Mouse (Mus musculus) CH12.LX (cell line): Measurements from ENCODE around the gene Abhd15. TPM values are rescaled to one million over a fixed set of nuclear protein-coding genes. Genes with fewer than 3 reads are reported as not detected.

ENCODE experiments used
- DNase-seq: peaks from one replicate; pipeline ENCODE4 v3.0.0-alpha.2; 2013; ENCODE audit errors: extremely low read depth
- H3K27ac ChIP-seq: 2 replicates; pipeline ENCODE4 v1.5.1; 2012; ENCODE audit warnings: low read depth, mild to moderate bottlenecking, control low read depth, moderate library complexity; ENCODE audit not compliant: insufficient read depth
- H3K27me3 ChIP-seq: replicated peaks from 2 replicates; pipeline ENCODE3; 2012; ENCODE audit warnings: inconsistent platforms
- H3K36me3 ChIP-seq, 2 experiments: replicated peaks in 1 of 2; 2 replicates each; pipeline versions ENCODE3 to v1.6.1; 2012; ENCODE audit warnings: inconsistent platforms in 1 of 2, low read length in 1 of 2, mild to moderate bottlenecking in 1 of 2, mixed read lengths in 1 of 2, moderate library complexity in 1 of 2; ENCODE audit not compliant: control insufficient read depth in 1 of 2, insufficient read depth in 1 of 2
- H3K4me1 ChIP-seq, 2 experiments: 2 replicates each; pipeline ENCODE4 v1.6.1; 2012; ENCODE audit warnings: inconsistent platforms in 1 of 2, moderate library complexity in 1 of 2; ENCODE audit not compliant: insufficient read depth in 2 of 2, control insufficient read depth in 1 of 2
- H3K4me2 ChIP-seq: 2 replicates; pipeline ENCODE4 v1.6.1; 2012; ENCODE audit warnings: low read depth, mild to moderate bottlenecking, control low read depth; ENCODE audit not compliant: poor library complexity, insufficient read depth, severe bottlenecking
- H3K4me3 ChIP-seq, 3 experiments: fragments of 150-350 bp in 1 of 3; sonication (generic) in 1 of 3; replicated peaks in 1 of 3; 2 replicates each; pipeline versions ENCODE3 to v1.5.1; 2011 to 2012; ENCODE audit warnings: low read depth in 2 of 3, low read length in 2 of 3, mild to moderate bottlenecking in 2 of 3, moderate library complexity in 2 of 3, control low read depth in 1 of 3, improper control_type of control experiment in 1 of 3, inconsistent platforms in 1 of 3, mixed read lengths in 1 of 3; ENCODE audit not compliant: poor library complexity in 1 of 3
- H3K79me2 ChIP-seq: replicated peaks from 2 replicates; pipeline ENCODE4 v1.6.1; 2012; ENCODE audit warnings: mild to moderate bottlenecking, moderate library complexity; ENCODE audit not compliant: control insufficient read depth, poor library complexity, insufficient read depth, severe bottlenecking; ENCODE audit errors: extremely low read depth
- H3K9ac ChIP-seq: 2 replicates; pipeline ENCODE4 v1.6.1; 2012; ENCODE audit warnings: low read depth, mild to moderate bottlenecking, control low read depth, moderate library complexity; ENCODE audit not compliant: insufficient read depth
- H3K9me3 ChIP-seq: replicated peaks from 2 replicates; pipeline ENCODE3; 2012; ENCODE audit warnings: low read length, inconsistent platforms, mixed read lengths
- CHD2 ChIP-seq: IDR thresholded peaks from 2 replicates; pipeline ENCODE4 v1.6.1; 2011; ENCODE audit warnings: low read length, improper control_type of control experiment
- CTCF ChIP-seq, 2 experiments: IDR thresholded peaks in 1 of 2; conservative IDR thresholded peaks in 1 of 2; 2 replicates each; pipeline ENCODE4 v1.5.1; 2011 to 2012; ENCODE audit warnings: low read depth in 2 of 2, low read length in 2 of 2, improper control_type of control experiment in 1 of 2, inconsistent platforms in 1 of 2, mild to moderate bottlenecking in 1 of 2, moderate library complexity in 1 of 2
- E2F4 ChIP-seq: IDR thresholded peaks from 2 replicates; pipeline ENCODE4 v1.6.1; 2011; ENCODE audit warnings: low read depth, low read length, improper control_type of control experiment; ENCODE audit not compliant: insufficient replicate concordance
- ELF1 ChIP-seq: IDR thresholded peaks from 2 replicates; pipeline ENCODE4 v1.6.1; 2014; ENCODE audit warnings: low read depth, mild to moderate bottlenecking, inconsistent platforms, low read length, improper control_type of control experiment
- EP300 ChIP-seq: IDR thresholded peaks from 2 replicates; pipeline ENCODE4 v1.6.1; 2011; ENCODE audit warnings: low read length, improper control_type of control experiment
- GABPA ChIP-seq: IDR thresholded peaks from 2 replicates; pipeline ENCODE4 v1.6.1; 2012; ENCODE audit warnings: low read depth, low read length, improper control_type of control experiment, inconsistent platforms; ENCODE audit not compliant: insufficient replicate concordance
- HCFC1 ChIP-seq: IDR thresholded peaks from 2 replicates; pipeline ENCODE4 v1.6.1; 2012; ENCODE audit warnings: low read depth, mild to moderate bottlenecking, inconsistent platforms, low read length, improper control_type of control experiment
- JUN ChIP-seq: IDR thresholded peaks from 2 replicates; pipeline ENCODE4 v1.6.1; 2011; ENCODE audit warnings: low read depth, mild to moderate bottlenecking, low read length, improper control_type of control experiment, moderate library complexity; ENCODE audit not compliant: insufficient read depth
- JUND ChIP-seq: conservative IDR thresholded peaks from 2 replicates; pipeline ENCODE4 v1.6.1; 2011; ENCODE audit warnings: low read depth, low read length, improper control_type of control experiment
- KAT2A ChIP-seq: IDR thresholded peaks from 2 replicates; pipeline ENCODE4 v1.6.1; 2012; ENCODE audit warnings: low read length, improper control_type of control experiment, inconsistent platforms; ENCODE audit not compliant: insufficient replicate concordance
- MAFK ChIP-seq: IDR thresholded peaks from 2 replicates; pipeline ENCODE4 v1.6.1; 2011; ENCODE audit warnings: low read length, improper control_type of control experiment; ENCODE audit not compliant: insufficient replicate concordance
- MAX ChIP-seq: IDR thresholded peaks from 2 replicates; pipeline ENCODE4 v1.6.1; 2011; ENCODE audit warnings: low read length, improper control_type of control experiment
- MAZ ChIP-seq: IDR thresholded peaks from 2 replicates; pipeline ENCODE4 v1.6.1; 2012; ENCODE audit warnings: low read depth, mild to moderate bottlenecking, inconsistent platforms, low read length, improper control_type of control experiment, moderate library complexity
- MEF2A ChIP-seq: IDR thresholded peaks from 2 replicates; pipeline ENCODE4 v1.6.1; 2014; ENCODE audit warnings: low read depth, mild to moderate bottlenecking, inconsistent platforms, low read length, improper control_type of control experiment, borderline replicate concordance
- MXI1 ChIP-seq: IDR thresholded peaks from 2 replicates; pipeline ENCODE4 v1.6.1; 2011; ENCODE audit warnings: mild to moderate bottlenecking, low read depth, low read length, improper control_type of control experiment
- PAX5 ChIP-seq: IDR thresholded peaks from 2 replicates; pipeline ENCODE4 v1.6.1; 2012; ENCODE audit warnings: low read length, inconsistent platforms, mixed read lengths
- POLR2AphosphoS2 ChIP-seq: IDR thresholded peaks from 2 replicates; pipeline ENCODE4 v1.6.1; 2011; ENCODE audit warnings: low read depth, low read length, improper control_type of control experiment
- RAD21 ChIP-seq: IDR thresholded peaks from 2 replicates; pipeline ENCODE4 v1.6.1; 2011; ENCODE audit warnings: low read depth, mild to moderate bottlenecking, low read length, improper control_type of control experiment, moderate library complexity
- SMC3 ChIP-seq: IDR thresholded peaks from 2 replicates; pipeline ENCODE4 v1.6.1; 2011; ENCODE audit warnings: low read depth, low read length, improper control_type of control experiment
- TCF12 ChIP-seq: IDR thresholded peaks from 2 replicates; pipeline ENCODE4 v1.6.1; 2014; ENCODE audit warnings: low read depth, mild to moderate bottlenecking, inconsistent platforms, low read length, improper control_type of control experiment
- UBTF ChIP-seq: IDR thresholded peaks from 2 replicates; pipeline ENCODE4 v1.6.1; 2012; ENCODE audit warnings: low read depth, mild to moderate bottlenecking, inconsistent platforms, low read length, improper control_type of control experiment, moderate library complexity
- USF2 ChIP-seq: conservative IDR thresholded peaks from 2 replicates; pipeline ENCODE4 v1.6.1; 2011; ENCODE audit warnings: low read depth, low read length, improper control_type of control experiment
- ZC3H11A ChIP-seq: IDR thresholded peaks from 2 replicates; pipeline ENCODE4 v1.6.1; 2012; ENCODE audit warnings: low read depth, mild to moderate bottlenecking, inconsistent platforms, low read length, improper control_type of control experiment
- dilution Hi-C: fragments of 300-500 bp; cut with MboI; formaldehyde crosslinking; loops from 2 replicates; pipeline ENCODE4 v1.14.3; 2020; ENCODE audit warnings: low sequenced_read_pairs; ENCODE audit not compliant: extremely low pct_unique_long_range_greater_than_20kb, extremely low pct_ligation_motif_present
- in situ Hi-C: fragments of 300-500 bp; cut with MboI; formaldehyde crosslinking; loops from 3 replicates; pipeline ENCODE4 v1.14.3; 2019; ENCODE audit warnings: low sequenced_read_pairs, low pct_ligation_motif_present, low pct_unique_long_range_greater_than_20kb, mixed read lengths
- polyA plus RNA-seq: library from polyadenylated mRNA; unstranded; fragments of >175 nt; gene quantifications from 2 replicates; pipeline ENCODE4 v1.2.1, GENCODE M21; 2012; ENCODE audit warnings: low read depth; ENCODE audit not compliant: insufficient read length
- total RNA-seq, 2 experiments: library from RNA; depleted of rRNA; stranded (reverse); fragments of 300-350 nt in 1 of 2; fragments of >200 nt in 1 of 2; gene quantifications; 2 replicates each; pipeline ENCODE4 v1.2.3; 2012 to 2014

Gene Abhd15
- total and polyA plus RNA-seq, 3 experiments: 0.11 to 0.38 (median 0.23) TPM

- 0 out of 2 replicates have a peak overlapping the region, but pooled peaks have one; percentile 3 for H3K27ac ChIP-seq
- peaks cover 10% of the 10 kb centered on the region for H3K79me2 ChIP-seq
- H3K36me3 ChIP-seq: peaks cover 52 to 92% of the 10 kb centered on the region in 2 experiments
- no peak overlapping the region for H3K9ac ChIP-seq
- TF ChIP-seq MAX: no peak
- TF ChIP-seq E2F4: no peak
- no peak for TF ChIP-seq MEF2A
- no peak for TF ChIP-seq ZC3H11A
- TF ChIP-seq PAX5: no peak
- TF ChIP-seq TCF12: no peak
- TF ChIP-seq UBTF: no peak
- no peak for TF ChIP-seq GABPA
- H3K27me3 ChIP-seq: no peaks in the 10 kb centered on the region
- no peak overlapping the region for H3K4me2 ChIP-seq
- in situ Hi-C loops: no loop called here
- H3K9me3 ChIP-seq: no peaks in the 10 kb centered on the region
- H3K4me1 ChIP-seq: peaks cover 8 to 39% of the 10 kb centered on the region in 2 experiments
- no peak overlapping the region for H3K4me3 ChIP-seq
- no peak for DNase-seq
- dilution Hi-C loops: no loop called here
Observed at GRCm38 (mm10) chr11:77500361-77501325, 14.3 kb upstream of the Abhd15 start.

- H3K79me2 ChIP-seq: peaks cover 6% of the 10 kb centered on the region
- H3K27ac ChIP-seq: no peak overlapping the region
- H3K9me3 ChIP-seq: no peaks in the 10 kb centered on the region
- dilution Hi-C loops: no loop called here
- peak; percentile 87 for DNase-seq
- H3K4me1 ChIP-seq: peaks cover 7 to 33% of the 10 kb centered on the region in 2 experiments
- H3K4me3 ChIP-seq: no peak overlapping the region
- H3K36me3 ChIP-seq: peaks cover 60 to 93% of the 10 kb centered on the region in 2 experiments
- H3K27me3 ChIP-seq: no peaks in the 10 kb centered on the region
- H3K4me2 ChIP-seq: no peak overlapping the region
- no peak for TF ChIP-seq MAZ
- TF ChIP-seq RAD21: peak; percentile 64
- peak; percentile 92 to 98 for TF ChIP-seq CTCF (conservative IDR thresholded peaks at IDR 0.05 in 1 of 2, IDR thresholded peaks at IDR 0.05 in 1 of 2; ENCODE audit: low read depth in 2 of 2, low read length in 2 of 2)
- peak; percentile 86 for TF ChIP-seq SMC3
- in situ Hi-C loops: no loop called here
- no peak overlapping the region for H3K9ac ChIP-seq
Observed at GRCm38 (mm10) chr11:77501392-77501791, 13.5 kb upstream of the Abhd15 start.

GRCm38 (mm10) chr11:77501971-77502370 is 12.9 kb upstream of the Abhd15 start:
- Histone ChIP-seq H3K27me3 (no peaks in the 10 kb centered on the region), H3K9ac (no peak overlapping the region), H3K36me3 (peaks cover 65 to 95% of the 10 kb centered on the region in 2 experiments), H3K4me1 (peaks cover 5 to 30% of the 10 kb centered on the region in 2 experiments), H3K4me2 (no peak overlapping the region), H3K4me3 (no peak overlapping the region), H3K27ac (no peak overlapping the region), H3K79me2 (peaks cover 4% of the 10 kb centered on the region), H3K9me3 (no peaks in the 10 kb centered on the region)
- DNase-seq: no peak
- in situ Hi-C loops: no loop called here
- dilution Hi-C loops: no loop called here
- no peak for TF ChIP-seq USF2
- TF ChIP-seq POLR2AphosphoS2: no peak
- no peak for TF ChIP-seq ELF1
- no peak for TF ChIP-seq E2F4
- no peak for TF ChIP-seq PAX5
- TF ChIP-seq MAZ: no peak
- TF ChIP-seq JUND: no peak
- TF ChIP-seq MXI1: no peak
- no peak for TF ChIP-seq MAX
- TF ChIP-seq HCFC1: no peak
- TF ChIP-seq JUN: no peak
- TF ChIP-seq EP300: no peak
- no peak for TF ChIP-seq CHD2
- no peak for TF ChIP-seq KAT2A
- TF ChIP-seq GABPA: no peak
- TF ChIP-seq ZC3H11A: no peak
- no peak for TF ChIP-seq UBTF
- no peak for TF ChIP-seq MAFK
- no peak for TF ChIP-seq RAD21
